Mouse (Mus musculus) CH12.LX (cell line): ENCODE results near the gene Gm20715.

Experiments used
- CTCF ChIP-seq, 2 experiments: IDR thresholded peaks in 1 of 2; conservative IDR thresholded peaks in 1 of 2; 2 replicates each; pipeline ENCODE4 v1.5.1; 2011 to 2012; ENCODE audit warnings: low read depth in 2 of 2, low read length in 2 of 2, improper control_type of control experiment in 1 of 2, inconsistent platforms in 1 of 2, mild to moderate bottlenecking in 1 of 2, moderate library complexity in 1 of 2
- EP300 ChIP-seq: IDR thresholded peaks from 2 replicates; pipeline ENCODE4 v1.6.1; 2011; ENCODE audit warnings: low read length, improper control_type of control experiment
- ETS1 ChIP-seq: conservative IDR thresholded peaks from 2 replicates; pipeline ENCODE4 v1.6.1; 2012; ENCODE audit warnings: low read depth, mild to moderate bottlenecking, inconsistent platforms, low read length, improper control_type of control experiment, moderate library complexity
- GABPA ChIP-seq: IDR thresholded peaks from 2 replicates; pipeline ENCODE4 v1.6.1; 2012; ENCODE audit warnings: low read depth, low read length, improper control_type of control experiment, inconsistent platforms; ENCODE audit not compliant: insufficient replicate concordance
- KAT2A ChIP-seq: IDR thresholded peaks from 2 replicates; pipeline ENCODE4 v1.6.1; 2012; ENCODE audit warnings: low read length, improper control_type of control experiment, inconsistent platforms; ENCODE audit not compliant: insufficient replicate concordance
- MEF2A ChIP-seq: IDR thresholded peaks from 2 replicates; pipeline ENCODE4 v1.6.1; 2014; ENCODE audit warnings: low read depth, mild to moderate bottlenecking, inconsistent platforms, low read length, improper control_type of control experiment, borderline replicate concordance
- NRF1 ChIP-seq: IDR thresholded peaks from 2 replicates; pipeline ENCODE4 v1.6.1; 2014; ENCODE audit warnings: low read depth, mild to moderate bottlenecking, inconsistent platforms, low read length, improper control_type of control experiment, moderate library complexity
- POLR2A ChIP-seq: IDR thresholded peaks from 2 replicates; pipeline ENCODE4 v1.6.1; 2011; ENCODE audit warnings: low read depth, mild to moderate bottlenecking, improper control_type of control experiment, low read length
- SIN3A ChIP-seq: IDR thresholded peaks from 2 replicates; pipeline ENCODE4 v1.6.1; 2012; ENCODE audit warnings: low read length, improper control_type of control experiment, inconsistent platforms
- TCF12 ChIP-seq: IDR thresholded peaks from 2 replicates; pipeline ENCODE4 v1.6.1; 2014; ENCODE audit warnings: low read depth, mild to moderate bottlenecking, inconsistent platforms, low read length, improper control_type of control experiment
- USF1 ChIP-seq: IDR thresholded peaks from 2 replicates; pipeline ENCODE4 v1.6.1; 2014; ENCODE audit warnings: low read depth, mild to moderate bottlenecking, inconsistent platforms, low read length, improper control_type of control experiment
- ZMIZ1 ChIP-seq: IDR thresholded peaks from 2 replicates; pipeline ENCODE4 v1.6.1; 2012; ENCODE audit warnings: low read depth, mild to moderate bottlenecking, inconsistent platforms, low read length, improper control_type of control experiment

DNA sequence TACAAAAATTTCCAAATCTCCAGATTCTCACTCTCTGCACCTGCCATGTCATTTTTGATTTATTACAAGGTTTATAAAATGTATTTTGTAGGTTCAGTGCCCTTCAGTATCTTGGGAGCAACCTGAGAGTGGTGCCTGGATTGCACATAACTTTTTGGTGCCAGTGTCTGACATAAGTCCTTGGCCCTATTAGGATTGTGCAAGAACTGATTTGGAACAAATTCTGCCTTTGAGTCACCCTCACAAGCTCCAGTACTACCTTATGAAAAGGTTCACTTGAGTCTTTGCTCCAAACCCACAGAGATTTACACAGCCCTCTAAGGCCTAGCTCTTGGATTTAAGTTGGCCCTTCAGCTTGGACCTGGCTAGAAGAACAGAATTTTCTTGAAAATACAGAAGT lies 56.9 kb downstream of the Gm20715 start, which contains the start of gene Olfr1346:
- TF ChIP-seq ETS1 (no peak), CTCF (conservative IDR thresholded peaks at IDR 0.05 in 1 of 2, IDR thresholded peaks at IDR 0.05 in 1 of 2; ENCODE audit: low read depth in 2 of 2, low read length in 2 of 2) (no peak), POLR2A (no peak), SIN3A (no peak), NRF1 (no peak), EP300 (no peak), GABPA (no peak), TCF12 (no peak), MEF2A (no peak), KAT2A (no peak), ZMIZ1 (no peak), USF1 (no peak)
